Mouse (Mus musculus): ENCODE measurements at regions not wholly inside any gene's neighbourhood (a gene's known extent, or its start where the extent isn't known, plus 50 kb on each side); places are given as distances from the start of the nearest gene placed in this dataset.

- DNase-seq: peak; percentile 48
- Histone ChIP-seq H3K4me1 (ENCODE audit: insufficient read depth) (no peaks in the 10 kb centered on the region), H3K27ac (ENCODE audit: low read depth, low read length) (no peak overlapping the region), H3K4me3 (ENCODE audit: low read depth, low read length) (no peak overlapping the region), H3K27me3 (ENCODE audit: insufficient read depth, low read length) (no peaks in the 10 kb centered on the region), H3K4me2 (ENCODE audit: low read depth) (no peak overlapping the region), H3K9ac (no peak overlapping the region), H3K9me3 (ENCODE audit: low read length) (0 out of 2 replicates have a peak, but pooled peaks cover 6% of the 10 kb centered on the region), H3K36me3 (ENCODE audit: insufficient read depth) (no peaks in the 10 kb centered on the region)
- ATAC-seq: no peak; the same call in 1 of the 2 replicates
- 11% methylated on average over 5 of the region's 5 CpGs for WGBS
- TF ChIP-seq CTCF (IDR thresholded peaks at IDR 0.05; ENCODE audit: low read depth): no peak
Measured at GRCm38 (mm10) chr13:111363176-111363739, 108.4 kb downstream of the Actbl2 start.

GRCm38 (mm10) chr13:111366871-111367270 is 112.1 kb downstream of the Actbl2 start:
- no peak for DNase-seq
- no peak overlapping the region for H3K4me2 ChIP-seq (ENCODE audit: low read depth)
- no peaks in the 10 kb centered on the region for H3K4me1 ChIP-seq (ENCODE audit: insufficient read depth)
- no peak for ATAC-seq
- H3K27ac ChIP-seq (ENCODE audit: low read depth, low read length): no peak overlapping the region
- no peak for TF ChIP-seq CTCF (IDR thresholded peaks at IDR 0.05; ENCODE audit: low read depth)
- 89% methylated on average over 8 of the region's 8 CpGs for WGBS
- H3K36me3 ChIP-seq (ENCODE audit: insufficient read depth): no peaks in the 10 kb centered on the region
- no peak overlapping the region for H3K9ac ChIP-seq
- 0 out of 2 replicates have a peak, but pooled peaks cover 6% of the 10 kb centered on the region for H3K9me3 ChIP-seq (ENCODE audit: low read length)
- no peak overlapping the region for H3K4me3 ChIP-seq (ENCODE audit: low read depth, low read length)
- no peaks in the 10 kb centered on the region for H3K27me3 ChIP-seq (ENCODE audit: insufficient read depth, low read length)

- Histone ChIP-seq H3K27ac (ENCODE audit: low read depth, low read length) (no peak overlapping the region), H3K4me3 (ENCODE audit: low read depth, low read length) (no peak overlapping the region), H3K9ac (no peak overlapping the region), H3K36me3 (ENCODE audit: insufficient read depth) (no peaks in the 10 kb centered on the region), H3K9me3 (ENCODE audit: low read length) (0 out of 2 replicates have a peak, but pooled peaks cover 6% of the 10 kb centered on the region), H3K27me3 (ENCODE audit: insufficient read depth, low read length) (no peaks in the 10 kb centered on the region), H3K4me1 (ENCODE audit: insufficient read depth) (no peaks in the 10 kb centered on the region), H3K4me2 (ENCODE audit: low read depth) (no peak overlapping the region)
- TF ChIP-seq CTCF (IDR thresholded peaks at IDR 0.05; ENCODE audit: low read depth): no peak
- 55% methylated on average over 3 of the region's 3 CpGs for WGBS
- ATAC-seq (no peak), DNase-seq (no peak)
Measured at GRCm38 (mm10) chr13:111367620-111368019, 112.8 kb downstream of the Actbl2 start.

GRCm38 (mm10) chr13:111369916-111370315 is 115.1 kb downstream of the Actbl2 start:
- 63% methylated on average over 3 of the region's 3 CpGs for WGBS
- Histone ChIP-seq H3K9ac (no peak overlapping the region), H3K4me2 (ENCODE audit: low read depth) (no peak overlapping the region), H3K4me1 (ENCODE audit: insufficient read depth) (no peaks in the 10 kb centered on the region), H3K4me3 (ENCODE audit: low read depth, low read length) (no peak overlapping the region), H3K36me3 (ENCODE audit: insufficient read depth) (no peaks in the 10 kb centered on the region), H3K9me3 (ENCODE audit: low read length) (0 out of 2 replicates have a peak, but pooled peaks cover 6% of the 10 kb centered on the region), H3K27me3 (ENCODE audit: insufficient read depth, low read length) (no peaks in the 10 kb centered on the region), H3K27ac (ENCODE audit: low read depth, low read length) (no peak overlapping the region)
- no peak for DNase-seq
- no peak for ATAC-seq
- TF ChIP-seq CTCF (IDR thresholded peaks at IDR 0.05; ENCODE audit: low read depth): no peak

- ATAC-seq: no peak
- Histone ChIP-seq H3K4me3 (ENCODE audit: low read depth, low read length) (no peak overlapping the region), H3K9ac (no peak overlapping the region), H3K9me3 (ENCODE audit: low read length) (no peaks in the 10 kb centered on the region), H3K4me2 (ENCODE audit: low read depth) (no peak overlapping the region), H3K27me3 (ENCODE audit: insufficient read depth, low read length) (no peaks in the 10 kb centered on the region), H3K4me1 (ENCODE audit: insufficient read depth) (no peaks in the 10 kb centered on the region), H3K27ac (ENCODE audit: low read depth, low read length) (no peak overlapping the region), H3K36me3 (ENCODE audit: insufficient read depth) (no peaks in the 10 kb centered on the region)
- no peak for DNase-seq
- 77% methylated on average over 6 of the region's 6 CpGs for WGBS
- TF ChIP-seq CTCF (IDR thresholded peaks at IDR 0.05; ENCODE audit: low read depth): no peak
Measured at GRCm38 (mm10) chr13:111373281-111373680, 116.6 kb downstream of the Gpbp1 start.

- H3K9me3 ChIP-seq (ENCODE audit: low read length): no peaks in the 10 kb centered on the region
- TF ChIP-seq CTCF (IDR thresholded peaks at IDR 0.05; ENCODE audit: low read depth): no peak
- H3K4me2 ChIP-seq (ENCODE audit: low read depth): no peak overlapping the region
- H3K27me3 ChIP-seq (ENCODE audit: insufficient read depth, low read length): no peaks in the 10 kb centered on the region
- no peaks in the 10 kb centered on the region for H3K4me1 ChIP-seq (ENCODE audit: insufficient read depth)
- H3K9ac ChIP-seq: no peak overlapping the region
- DNase-seq (no peak), ATAC-seq (no peak)
- no peak overlapping the region for H3K4me3 ChIP-seq (ENCODE audit: low read depth, low read length)
- no peaks in the 10 kb centered on the region for H3K36me3 ChIP-seq (ENCODE audit: insufficient read depth)
- WGBS: 25% methylated on average over 1 of the region's 1 CpGs
- no peak overlapping the region for H3K27ac ChIP-seq (ENCODE audit: low read depth, low read length)
Measured at GRCm38 (mm10) chr13:111373801-111374200, 116.1 kb downstream of the Gpbp1 start.

Data from forebrain, postnatal 0 days (tissue).